Comparison of ENCODE assay signal across 8 mouse cellular contexts in genomic region chr11:88412423-88413094, GRCm38 (mm10).
DNase-seq lines count a peak whose midpoint lies in the region; ATAC-seq and TF ChIP-seq lines count a peak whose summit lies in the region.

No protein-coding gene starts in this region.

- no peak for TF ChIP-seq POLR2A in bone marrow macrophage, adult 2 months (IDR thresholded peaks at IDR 0.05; ENCODE audit: borderline replicate concordance, low read depth, low read length)

- peak; percentile 65 for TF ChIP-seq CTCF in bone marrow macrophage, adult 2 months (IDR thresholded peaks at IDR 0.05; ENCODE audit: low read depth, low read length)
- peak; percentile 85 for TF ChIP-seq CTCF in layer of hippocampus, adult 2 months (conservative IDR thresholded peaks at IDR 0.05)

- peak; percentile 73; the same call in 1 of the 2 replicates for ATAC-seq in forebrain, embryonic 11.5 days (replicated peaks; ENCODE audit: low FRiP score)
- ATAC-seq in monocyte, adult 5-6 weeks (replicated peaks; ENCODE audit: insufficient number of reproducible peaks, low FRiP score, low TSS enrichment, poor library complexity, severe bottlenecking) = no peak

- no peaks in the 10 kb centered on the region for H3K9me3 ChIP-seq in forebrain, embryonic 11.5 days (ENCODE audit: control insufficient read depth, low read length)

- no peaks in the 10 kb centered on the region for H3K27me3 ChIP-seq in forebrain, embryonic 11.5 days (ENCODE audit: control insufficient read depth, insufficient read depth, low read length)

- no peaks in the 10 kb centered on the region for H3K4me1 ChIP-seq in bone marrow macrophage, adult 2 months (ENCODE audit: control insufficient read depth, insufficient read depth, low read length)
- H3K4me1 ChIP-seq in forebrain, embryonic 11.5 days (replicated peaks; ENCODE audit: control insufficient read depth, insufficient read depth, low read length) = peaks cover 7% of the 10 kb centered on the region; the same call in 1 of the 2 replicates

- WGBS in forebrain, embryonic 11.5 days = 34% methylated on average over 4 of the region's 5 CpGs

- DNase-seq in MN1 (ENCODE audit: low spot score) = peak; percentile 74
- peak; percentile 89 for DNase-seq in forebrain, embryonic 11.5 days (ENCODE audit: low spot score)
- peak; percentile 87 for DNase-seq in heart, postnatal 4 days
- peak; percentile 32 to 64 for DNase-seq in layer of hippocampus, adult 2 months (ENCODE audit: low spot score in 2 of 2)
- DNase-seq in lung, postnatal 10 days = peak; percentile 87
- peak; percentile 81 for DNase-seq in retina, embryonic 14.5 days (ENCODE audit: low spot score)

- no peaks in the 10 kb centered on the region for H3K36me3 ChIP-seq in forebrain, embryonic 11.5 days (ENCODE audit: control insufficient read depth, insufficient read depth, low read length)

- no peak overlapping the region for H3K27ac ChIP-seq in bone marrow macrophage, adult 2 months (ENCODE audit: insufficient read depth, low read depth, low read length)
- no peak overlapping the region for H3K27ac ChIP-seq in forebrain, embryonic 11.5 days (ENCODE audit: low read depth, low read length)
- H3K27ac ChIP-seq in layer of hippocampus, adult 2 months = no peak overlapping the region

- no peak overlapping the region for H3K4me2 ChIP-seq in forebrain, embryonic 11.5 days (ENCODE audit: low read depth, low read length, severe bottlenecking)

- H3K9ac ChIP-seq in forebrain, embryonic 11.5 days (ENCODE audit: low read length) = no peak overlapping the region

- H3K4me3 ChIP-seq in bone marrow macrophage, adult 2 months (ENCODE audit: insufficient read depth, low read length) = no peak overlapping the region
- no peak overlapping the region for H3K4me3 ChIP-seq in forebrain, embryonic 11.5 days (ENCODE audit: low read depth, low read length)
- H3K4me3 ChIP-seq in layer of hippocampus, adult 2 months = no peak overlapping the region
